Mouse (Mus musculus) thymus, adult 2 months (tissue): ENCODE results near the gene Slc7a7. TPM values are rescaled to one million over a fixed set of nuclear protein-coding genes. Genes with fewer than 3 reads are reported as not detected.

Source experiments
- DNase-seq: peaks from one replicate; pipeline ENCODE4 v3.0.0; 2021
- H3K27ac ChIP-seq: fragments of 200-500 bp; 2 replicates; pipeline ENCODE4 v1.5.1; 2012; ENCODE audit warnings: low read length, control low read depth; ENCODE audit not compliant: control insufficient read depth, insufficient read depth
- H3K27me3 ChIP-seq: fragments of 200-500 bp; 2 replicates; pipeline ENCODE4 v1.6.1; 2012; ENCODE audit warnings: mild to moderate bottlenecking, low read length, moderate library complexity, mixed read lengths; ENCODE audit not compliant: control insufficient read depth, insufficient read depth
- H3K36me3 ChIP-seq: fragments of 200-500 bp; 2 replicates; pipeline ENCODE4 v1.6.1; 2012; ENCODE audit warnings: mild to moderate bottlenecking, low read length, moderate library complexity; ENCODE audit not compliant: control insufficient read depth, insufficient read depth
- H3K4me1 ChIP-seq: fragments of 200-500 bp; replicated peaks from 2 replicates; pipeline ENCODE4 v1.6.1; 2012; ENCODE audit warnings: low read length; ENCODE audit not compliant: control insufficient read depth, insufficient read depth
- H3K4me3 ChIP-seq: fragments of 200-500 bp; 2 replicates; pipeline ENCODE4 v1.5.1; 2012; ENCODE audit warnings: mild to moderate bottlenecking, low read length, control low read depth, moderate library complexity; ENCODE audit not compliant: control insufficient read depth, insufficient read depth
- CTCF ChIP-seq: fragments of 200-500 bp; IDR thresholded peaks from 2 replicates; pipeline ENCODE4 v1.5.1; 2012; ENCODE audit warnings: mild to moderate bottlenecking, control low read depth, low read length, moderate library complexity, borderline replicate concordance; ENCODE audit not compliant: control insufficient read depth, poor library complexity, insufficient read depth; ENCODE audit errors: extremely low read depth
- POLR2A ChIP-seq: fragments of 200-500 bp; IDR thresholded peaks from 2 replicates; pipeline ENCODE4 v1.6.1; 2012; ENCODE audit warnings: mild to moderate bottlenecking, low read length, control low read depth, moderate library complexity; ENCODE audit not compliant: control insufficient read depth, poor library complexity, insufficient read depth; ENCODE audit errors: extremely low read depth
- WGBS: fragments of 180-500 bp; shearing (Covaris S2); methylation state at CpG from one replicate; pipeline ENCODE4 v1.1.7; 2018; 5-methylcytosine and 5-hydroxymethylcytosine counted together
- polyA plus RNA-seq: library from polyadenylated mRNA; depleted of rRNA; stranded (reverse); fragments of >200 nt; gene quantifications from 2 replicates; pipeline ENCODE4 v1.2.3, GENCODE M21; 2012

The Slc7a7 gene
- polyA plus RNA-seq, 1 experiment = 29.3 TPM

- WGBS = 67% methylated on average over 5 of the region's 5 CpGs
- H3K4me3 ChIP-seq = no peak overlapping the region
- H3K27me3 ChIP-seq = no peaks in the 10 kb centered on the region
- H3K36me3 ChIP-seq = no peaks in the 10 kb centered on the region
- DNase-seq = peak; percentile 35
- H3K27ac ChIP-seq = no peak overlapping the region
- H3K4me1 ChIP-seq = no peaks in the 10 kb centered on the region; the same call in 1 of the 2 replicates
- TF ChIP-seq CTCF = no peak
- no peak for TF ChIP-seq POLR2A
Measured at GRCm38 (mm10) chr14:54423406-54423805, 5.8 kb upstream of the Slc7a7 start.

GRCm38 (mm10) chr14:54421014-54421413 is 3.4 kb upstream of the Slc7a7 start:
- Histone ChIP-seq H3K36me3 (no peaks in the 10 kb centered on the region), H3K27me3 (no peaks in the 10 kb centered on the region), H3K4me1 (peaks cover 2% of the 10 kb centered on the region; the same call in 1 of the 2 replicates), H3K4me3 (no peak overlapping the region), H3K27ac (no peak overlapping the region)
- 84% methylated on average over 2 of the region's 2 CpGs for WGBS
- DNase-seq = no peak
- TF ChIP-seq POLR2A (no peak), CTCF (no peak)

DNA sequence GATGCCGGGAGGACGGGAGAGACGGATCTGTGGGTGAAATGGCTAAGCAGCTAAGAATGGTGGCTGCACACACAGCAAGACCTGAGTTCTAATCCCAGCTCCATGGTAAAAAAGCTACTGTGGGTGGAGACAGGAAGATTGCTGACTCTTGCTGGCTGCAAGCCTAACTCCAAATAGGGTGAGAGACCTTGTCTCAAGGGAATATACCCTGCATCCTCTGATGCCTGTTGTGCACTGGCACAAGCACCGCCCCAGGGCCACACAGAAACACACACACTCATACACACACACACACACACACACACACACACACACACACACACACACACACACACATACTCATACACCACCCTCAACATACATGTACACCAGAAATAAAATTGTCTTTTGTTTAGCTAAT is 750 bp downstream of the Slc7a7 start:
- Histone ChIP-seq H3K4me3 (no peak overlapping the region), H3K27ac (no peak overlapping the region), H3K4me1 (peaks cover 16% of the 10 kb centered on the region)

GRCm38 (mm10) chr14:54416229-54416775 is 1.3 kb downstream of the Slc7a7 start:
- 93% methylated on average over 5 of the region's 5 CpGs for WGBS
- Histone ChIP-seq H3K36me3 (no peaks in the 10 kb centered on the region), H3K27me3 (no peaks in the 10 kb centered on the region), H3K27ac (no peak overlapping the region), H3K4me1 (peaks cover 16% of the 10 kb centered on the region), H3K4me3 (no peak overlapping the region)
- no peak for DNase-seq
- TF ChIP-seq CTCF (no peak), POLR2A (no peak)

More for the DNA sequence above, 750 bp downstream of the Slc7a7 start:
- TF ChIP-seq POLR2A (no peak), CTCF (no peak)
- H3K27me3 ChIP-seq = no peaks in the 10 kb centered on the region
- no peak for DNase-seq
- WGBS = 96% methylated on average over 4 of the region's 4 CpGs
- no peaks in the 10 kb centered on the region for H3K36me3 ChIP-seq

GRCm38 (mm10) chr14:54415241-54416020 is 2.1 kb downstream of the Slc7a7 start:
- no peak for DNase-seq
- H3K36me3 ChIP-seq = no peaks in the 10 kb centered on the region
- peaks cover 17% of the 10 kb centered on the region for H3K4me1 ChIP-seq
- H3K4me3 ChIP-seq = no peak overlapping the region
- H3K27ac ChIP-seq = no peak overlapping the region
- H3K27me3 ChIP-seq = no peaks in the 10 kb centered on the region
- 94% methylated on average over 13 of the region's 13 CpGs for WGBS
- TF ChIP-seq CTCF = no peak
- TF ChIP-seq POLR2A = no peak

- WGBS = 13% methylated on average over 18 of the region's 18 CpGs
- peak overlapping the region; percentile 7 for H3K4me3 ChIP-seq
- H3K36me3 ChIP-seq = no peaks in the 10 kb centered on the region
- peaks cover 20% of the 10 kb centered on the region for H3K4me1 ChIP-seq
- DNase-seq = peak; percentile 32
- no peaks in the 10 kb centered on the region for H3K27me3 ChIP-seq
- peak overlapping the region; percentile 1; the same call in 1 of the 2 replicates for H3K27ac ChIP-seq
- TF ChIP-seq CTCF = no peak
- no peak for TF ChIP-seq POLR2A
Measured at GRCm38 (mm10) chr14:54413877-54414700, 3.5 kb downstream of the Slc7a7 start.
